Mouse (Mus musculus) cerebellum, adult 2 months (tissue): ENCODE measurements at regions not wholly inside any gene's neighbourhood (a gene's known extent, or its start where the extent isn't known, plus 50 kb on each side); places are given as distances from the start of the nearest gene placed in this dataset.

ENCODE experiments used
- CTCF ChIP-seq: fragments of 200-500 bp; IDR thresholded peaks from 2 replicates; pipeline ENCODE4 v1.5.1; 2011; ENCODE audit warnings: low read depth, mild to moderate bottlenecking, control low read depth, low read length, moderate library complexity, borderline replicate concordance; ENCODE audit not compliant: insufficient read depth
- POLR2A ChIP-seq: fragments of 200-500 bp; IDR thresholded peaks from 2 replicates; pipeline ENCODE4 v1.6.1; 2011; ENCODE audit warnings: low read length, control low read depth, borderline replicate concordance; ENCODE audit not compliant: insufficient read depth

- TF ChIP-seq POLR2A (no peak), CTCF (no peak)
Observed at GRCm38 (mm10) chr15:52564078-52564477, 1320.6 kb upstream of the Gm7489 start.
